Mouse (Mus musculus) C2C12 (cell line): Measurements from ENCODE around the gene Gramd1b.

Experiments used
- CEBPB ChIP-seq: IDR thresholded peaks from one replicate; pipeline ENCODE4 v1.6.1; 2011; ENCODE audit warnings: low read depth, mild to moderate bottlenecking, control low read depth, moderate library complexity
- CTCF ChIP-seq: IDR thresholded peaks from one replicate; pipeline ENCODE4 v1.5.1; 2011; ENCODE audit not compliant: control insufficient read depth, insufficient read depth, insufficient read length
- FOSL1 ChIP-seq: IDR thresholded peaks from one replicate; pipeline ENCODE4 v1.8.0; 2011; ENCODE audit warnings: mild to moderate bottlenecking, low read length; ENCODE audit not compliant: poor library complexity, insufficient read depth, severe bottlenecking
- MAX ChIP-seq: IDR thresholded peaks from one replicate; pipeline ENCODE4 v1.6.1; 2011; ENCODE audit warnings: mild to moderate bottlenecking, control low read depth
- MYOG ChIP-seq: IDR thresholded peaks from one replicate; pipeline ENCODE4 v1.6.1; 2011; ENCODE audit not compliant: control insufficient read depth, insufficient read length; ENCODE audit errors: extremely low read depth
- USF1 ChIP-seq: IDR thresholded peaks from one replicate; pipeline ENCODE4 v1.6.1; 2011; ENCODE audit warnings: low read depth, mild to moderate bottlenecking, control low read depth, moderate library complexity

DNA sequence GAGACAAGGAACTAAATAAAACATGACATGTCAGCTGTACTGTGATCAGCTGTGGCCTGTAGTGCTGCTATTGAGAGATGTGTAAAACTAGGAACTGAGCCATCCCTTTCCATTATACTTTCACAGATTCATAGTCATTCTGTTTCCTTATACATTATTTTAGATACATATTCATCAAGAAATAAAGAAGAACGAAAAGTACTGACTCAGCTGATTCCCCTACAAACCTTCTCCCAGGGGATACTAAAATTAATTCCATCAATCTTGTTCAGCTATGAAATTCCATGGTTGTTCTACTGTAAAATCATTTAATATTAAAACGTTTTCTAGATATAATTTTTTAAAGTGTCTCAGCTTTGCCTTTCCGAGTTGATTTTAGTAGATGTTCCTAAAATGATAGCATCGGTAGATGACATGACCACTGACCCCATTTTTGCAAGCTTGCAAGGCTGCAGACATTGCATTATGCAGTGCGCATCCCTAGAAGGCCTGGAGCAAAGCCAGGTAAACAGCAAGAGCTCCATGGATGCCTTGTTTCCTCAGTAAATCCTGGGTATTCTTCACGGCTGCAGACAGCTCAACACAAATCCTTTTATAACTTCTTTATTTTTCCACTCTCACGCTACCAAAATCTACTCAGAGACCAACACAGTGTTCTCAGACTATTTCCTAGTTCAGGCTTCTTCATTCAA, 285.1 kb downstream of the Gramd1b start:
- TF ChIP-seq CTCF (no peak), MAX (no peak), USF1 (no peak), FOSL1 (no peak), CEBPB (no peak), MYOG (no peak)
